Mouse (Mus musculus) thymus, adult 2 months (tissue): ENCODE results near the gene Phf24. TPM values are rescaled to one million over a fixed set of nuclear protein-coding genes. Genes with fewer than 3 reads are reported as not detected.
A peak's percentile ranks its signal among the peaks of the same experiment; 100 is the strongest.

Experiments
- DNase-seq: peaks from one replicate; pipeline ENCODE4 v3.0.0; 2021
- H3K27ac ChIP-seq: fragments of 200-500 bp; 2 replicates; pipeline ENCODE4 v1.5.1; 2012; ENCODE audit warnings: low read length, control low read depth; ENCODE audit not compliant: control insufficient read depth, insufficient read depth
- H3K27me3 ChIP-seq: fragments of 200-500 bp; 2 replicates; pipeline ENCODE4 v1.6.1; 2012; ENCODE audit warnings: mild to moderate bottlenecking, low read length, moderate library complexity, mixed read lengths; ENCODE audit not compliant: control insufficient read depth, insufficient read depth
- H3K36me3 ChIP-seq: fragments of 200-500 bp; 2 replicates; pipeline ENCODE4 v1.6.1; 2012; ENCODE audit warnings: mild to moderate bottlenecking, low read length, moderate library complexity; ENCODE audit not compliant: control insufficient read depth, insufficient read depth
- H3K4me1 ChIP-seq: fragments of 200-500 bp; replicated peaks from 2 replicates; pipeline ENCODE4 v1.6.1; 2012; ENCODE audit warnings: low read length; ENCODE audit not compliant: control insufficient read depth, insufficient read depth
- H3K4me3 ChIP-seq: fragments of 200-500 bp; 2 replicates; pipeline ENCODE4 v1.5.1; 2012; ENCODE audit warnings: mild to moderate bottlenecking, low read length, control low read depth, moderate library complexity; ENCODE audit not compliant: control insufficient read depth, insufficient read depth
- CTCF ChIP-seq: fragments of 200-500 bp; IDR thresholded peaks from 2 replicates; pipeline ENCODE4 v1.5.1; 2012; ENCODE audit warnings: mild to moderate bottlenecking, control low read depth, low read length, moderate library complexity, borderline replicate concordance; ENCODE audit not compliant: control insufficient read depth, poor library complexity, insufficient read depth; ENCODE audit errors: extremely low read depth
- POLR2A ChIP-seq: fragments of 200-500 bp; IDR thresholded peaks from 2 replicates; pipeline ENCODE4 v1.6.1; 2012; ENCODE audit warnings: mild to moderate bottlenecking, low read length, control low read depth, moderate library complexity; ENCODE audit not compliant: control insufficient read depth, poor library complexity, insufficient read depth; ENCODE audit errors: extremely low read depth
- WGBS: fragments of 180-500 bp; shearing (Covaris S2); methylation state at CpG from one replicate; pipeline ENCODE4 v1.1.7; 2018; 5-methylcytosine and 5-hydroxymethylcytosine counted together
- polyA plus RNA-seq: library from polyadenylated mRNA; depleted of rRNA; stranded (reverse); fragments of >200 nt; gene quantifications from 2 replicates; pipeline ENCODE4 v1.2.3, GENCODE M21; 2012

The Phf24 gene
- polyA plus RNA-seq, 1 experiment: 2.3 TPM

- Histone ChIP-seq H3K4me3 (no peak overlapping the region), H3K36me3 (no peaks in the 10 kb centered on the region), H3K4me1 (peaks cover 7% of the 10 kb centered on the region), H3K27me3 (no peaks in the 10 kb centered on the region), H3K27ac (no peak overlapping the region)
- no peak for DNase-seq
- TF ChIP-seq CTCF (no peak), POLR2A (no peak)
- WGBS: 84% methylated on average over 3 of the region's 3 CpGs
These were observed 29.0 kb downstream of the Phf24 start for GRCm38 (mm10) chr4:42945445-42945844.

GRCm38 (mm10) chr4:42945952-42946351, 29.5 kb downstream of the Phf24 start:
- WGBS: 6% methylated on average over 5 of the region's 5 CpGs
- no peak for TF ChIP-seq POLR2A
- no peak for TF ChIP-seq CTCF
- Histone ChIP-seq H3K36me3 (no peaks in the 10 kb centered on the region), H3K27me3 (no peaks in the 10 kb centered on the region), H3K27ac (no peak overlapping the region), H3K4me1 (peaks cover 12% of the 10 kb centered on the region), H3K4me3 (no peak overlapping the region)
- peak; percentile 42 for DNase-seq

GRCm38 (mm10) chr4:42946733-42947290, 30.4 kb downstream of the Phf24 start:
- Histone ChIP-seq H3K27me3 (no peaks in the 10 kb centered on the region), H3K4me1 (peaks cover 21% of the 10 kb centered on the region), H3K4me3 (no peak overlapping the region), H3K27ac (no peak overlapping the region), H3K36me3 (no peaks in the 10 kb centered on the region)
- no peak for TF ChIP-seq POLR2A
- no peak for TF ChIP-seq CTCF
- WGBS: 49% methylated on average over 10 of the region's 10 CpGs
- DNase-seq: no peak

GRCm38 (mm10) chr4:42948527-42948926, 32.1 kb downstream of the Phf24 start:
- H3K27me3 ChIP-seq: no peaks in the 10 kb centered on the region
- H3K4me1 ChIP-seq: peaks cover 23% of the 10 kb centered on the region
- no peak overlapping the region for H3K27ac ChIP-seq
- H3K36me3 ChIP-seq: no peaks in the 10 kb centered on the region
- no peak for DNase-seq
- WGBS: 58% methylated on average over 13 of the region's 13 CpGs
- TF ChIP-seq POLR2A (no peak), CTCF (no peak)
- H3K4me3 ChIP-seq: no peak overlapping the region

- H3K27me3 ChIP-seq: no peaks in the 10 kb centered on the region
- no peak for DNase-seq
- WGBS: 13% methylated on average over 14 of the region's 14 CpGs
- peak overlapping the region; percentile 84 for H3K4me3 ChIP-seq
- no peak overlapping the region for H3K27ac ChIP-seq
- no peaks in the 10 kb centered on the region for H3K36me3 ChIP-seq
- peaks cover 23% of the 10 kb centered on the region for H3K4me1 ChIP-seq
- no peak for TF ChIP-seq POLR2A
- no peak for TF ChIP-seq CTCF
These were observed 32.7 kb downstream of the Phf24 start for GRCm38 (mm10) chr4:42949051-42949675.

GRCm38 (mm10) chr4:42949676-42950051, 33.2 kb downstream of the Phf24 start, which contains the start of gene Dnajb5:
Gene Dnajb5 (plus strand): TSS chr4:42949814.
- H3K4me3 ChIP-seq: peak within 1 kb of the TSS; percentile 84
- H3K27me3 ChIP-seq: no peaks in the 10 kb centered on the region
- DNase-seq: peak; percentile 97
- TF ChIP-seq POLR2A: no peak
- TF ChIP-seq CTCF: no peak; the same call in 1 of the 2 replicates
- H3K36me3 ChIP-seq: no peaks in the 10 kb centered on the region
- 1% methylated on average over 39 of the region's 39 CpGs for WGBS
- H3K27ac ChIP-seq: peak within 1 kb of the TSS; percentile 58; the same call in 1 of the 2 replicates
- H3K4me1 ChIP-seq: peaks cover 23% of the 10 kb centered on the region

GRCm38 (mm10) chr4:42950065-42950558, 33.7 kb downstream of the Phf24 start:
- peak; percentile 94 for DNase-seq
- TF ChIP-seq CTCF (no peak), POLR2A (peak; percentile 20)
- H3K4me1 ChIP-seq: peaks cover 23% of the 10 kb centered on the region
- no peaks in the 10 kb centered on the region for H3K36me3 ChIP-seq
- WGBS: 4% methylated on average over 25 of the region's 27 CpGs
- no peaks in the 10 kb centered on the region for H3K27me3 ChIP-seq
- peak overlapping the region; percentile 84 for H3K4me3 ChIP-seq
- H3K27ac ChIP-seq: peak overlapping the region; percentile 58; the same call in 1 of the 2 replicates
